Mouse (Mus musculus) CD4-positive, CD25-positive, alpha-beta regulatory T cell, adult 4 months (primary cell): ENCODE results near the gene Cyp1b1. TPM values are rescaled to one million over a fixed set of nuclear protein-coding genes. Genes with fewer than 3 reads are reported as not detected.

ENCODE experiments used
- ATAC-seq: one replicate; pipeline ENCODE4 v1.8.0; 2017
- polyA plus RNA-seq, 2 experiments: library from polyadenylated mRNA; unstranded; fragments of 100-300 nt; shearing (Covaris generic); gene quantifications; one replicate each; pipeline ENCODE4 v1.2.1; 2017

Cyp1b1 gene
- polyA plus RNA-seq, 2 experiments from 2014 or later = not detected

DNA sequence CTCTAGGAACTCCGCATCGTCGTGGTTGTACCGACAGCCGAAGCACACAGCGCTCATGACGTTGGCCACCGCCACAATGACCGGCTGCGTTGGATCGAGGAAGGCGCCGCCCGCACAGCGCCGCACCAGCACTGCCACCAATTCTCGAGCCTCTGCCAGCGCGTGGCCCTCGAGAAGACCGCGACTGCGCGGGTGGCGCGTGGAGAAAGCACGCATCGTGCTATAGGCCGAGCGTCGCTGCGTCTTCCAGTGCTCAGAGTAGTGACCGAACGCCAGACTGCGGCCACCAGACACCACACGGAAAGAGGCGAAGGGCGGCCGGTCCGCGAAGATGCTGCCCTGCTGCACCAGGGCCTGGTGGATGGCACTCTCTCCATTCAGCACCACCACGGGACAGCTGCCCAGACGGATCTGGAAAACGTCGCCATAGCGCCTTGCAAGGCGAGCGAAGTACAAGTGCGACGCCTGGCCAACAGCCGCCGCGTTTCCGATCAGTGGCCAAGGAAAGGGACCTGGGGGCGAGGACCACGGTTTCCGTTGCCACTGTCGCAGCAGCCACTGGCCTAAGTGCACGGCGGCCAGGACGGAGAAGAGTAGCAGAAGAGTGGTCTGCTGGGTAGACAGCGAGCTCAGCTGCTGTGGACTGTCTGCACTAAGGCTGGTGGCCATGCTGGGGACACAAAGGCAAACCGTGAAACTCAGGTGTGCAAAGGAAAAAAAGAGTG, 1.1 kb downstream of the Cyp1b1 start:
- ATAC-seq = no peak

DNA sequence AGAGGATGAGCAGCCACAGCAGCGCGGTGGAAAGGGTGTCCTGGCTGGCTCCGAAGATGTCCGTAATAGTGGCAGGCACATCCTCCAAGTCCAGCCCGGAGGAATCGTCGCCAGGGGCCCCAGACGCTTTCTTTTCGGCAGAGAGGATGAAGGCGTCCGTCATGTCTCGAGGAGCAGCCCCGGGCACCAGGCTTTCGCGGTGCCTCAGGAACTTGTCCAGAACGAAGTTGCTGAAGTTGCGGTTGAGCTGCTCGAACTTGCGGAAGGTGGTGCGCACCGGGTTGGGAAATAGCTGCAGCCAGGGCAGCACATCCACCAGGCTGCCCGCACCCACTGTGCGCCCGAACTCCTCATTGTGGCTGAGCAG, 1.6 kb downstream of the Cyp1b1 start:
- ATAC-seq = no peak

DNA sequence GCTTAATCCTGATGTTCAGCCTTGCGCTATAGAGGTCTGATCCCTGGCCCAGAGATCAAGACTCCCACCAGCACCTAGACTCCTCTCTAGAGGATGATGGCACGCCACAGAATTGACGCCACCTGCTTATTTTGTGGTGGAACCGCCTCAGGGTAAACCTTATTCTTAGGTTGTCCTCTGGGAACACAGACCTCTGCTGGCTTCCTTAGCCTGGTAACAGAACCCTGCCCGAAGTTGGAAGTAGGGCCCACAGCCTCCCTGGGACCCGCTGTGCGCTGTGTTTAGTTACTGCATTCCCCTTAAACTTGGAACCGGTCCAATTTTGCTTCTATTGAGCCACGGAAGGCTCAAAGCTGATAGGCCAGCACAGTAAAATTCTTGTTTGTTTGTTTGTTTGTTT, 2.3 kb downstream of the Cyp1b1 start:
- no peak for ATAC-seq

DNA sequence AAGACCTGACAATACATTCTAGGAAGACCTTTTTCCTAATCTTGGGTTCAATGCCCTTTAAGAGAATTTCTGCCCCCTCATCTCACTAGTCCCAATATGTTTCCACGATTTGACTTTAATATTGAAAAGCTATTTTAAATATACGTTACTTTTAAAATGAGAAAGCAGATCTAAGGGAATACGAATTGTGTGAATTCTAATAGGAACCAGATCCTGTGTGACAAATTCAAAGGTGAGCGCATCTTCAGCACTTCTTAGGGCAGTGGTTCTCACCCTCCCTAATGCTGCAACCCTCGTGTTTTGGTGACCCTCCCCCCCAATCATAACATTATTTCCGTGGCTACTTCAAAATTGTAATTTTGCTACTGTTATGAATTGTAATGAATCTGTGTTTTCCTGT, 2.9 kb downstream of the Cyp1b1 start:
- ATAC-seq = no peak

DNA sequence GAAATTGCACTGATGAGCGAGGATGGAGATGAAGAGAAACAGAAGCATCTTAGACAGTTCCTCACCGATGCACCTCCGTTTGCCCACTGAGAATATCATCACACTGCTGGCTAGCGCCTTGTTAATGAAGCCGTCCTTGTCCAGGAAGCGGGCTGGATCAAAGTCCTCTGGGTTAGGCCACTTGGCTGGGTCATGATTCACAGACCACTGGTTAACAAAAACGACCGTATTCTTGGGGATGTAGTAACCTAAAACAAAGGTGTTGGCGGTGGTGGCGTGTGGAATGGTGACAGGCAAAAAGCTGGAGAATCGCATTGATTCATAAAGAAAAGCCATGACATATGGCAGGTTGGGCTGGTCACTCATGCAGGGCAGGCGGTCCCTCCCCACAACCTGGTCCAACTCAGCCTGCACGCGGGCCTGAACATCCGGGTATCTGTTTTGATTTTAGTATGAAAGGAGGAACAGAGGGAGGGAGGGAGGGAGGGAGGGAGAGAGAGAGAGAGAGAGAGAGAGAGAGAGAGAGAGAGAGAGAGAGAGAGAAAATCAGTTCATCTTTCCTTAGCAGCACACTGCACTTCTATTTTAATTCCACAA, 4.5 kb downstream of the Cyp1b1 start:
- no peak for ATAC-seq

DNA sequence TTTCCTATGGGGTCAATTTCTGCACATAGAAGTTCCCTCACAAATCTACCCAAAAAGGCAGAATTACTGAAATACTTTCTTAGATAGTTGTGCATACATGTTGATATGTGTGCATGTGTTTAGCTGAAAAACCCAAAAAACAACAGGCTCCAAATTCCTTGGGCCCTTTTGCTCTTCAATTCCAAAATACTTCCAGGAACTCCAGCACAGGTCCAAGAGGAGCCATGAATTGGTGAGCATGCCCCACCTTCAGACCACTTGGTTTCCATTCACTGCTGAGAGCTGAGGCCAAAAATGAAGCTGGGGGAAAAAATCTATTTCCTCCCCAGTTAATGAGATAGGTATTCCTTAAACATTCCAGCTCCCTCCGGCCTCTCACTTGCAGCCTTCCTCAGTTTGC, 5.1 kb downstream of the Cyp1b1 start:
- ATAC-seq = no peak

DNA sequence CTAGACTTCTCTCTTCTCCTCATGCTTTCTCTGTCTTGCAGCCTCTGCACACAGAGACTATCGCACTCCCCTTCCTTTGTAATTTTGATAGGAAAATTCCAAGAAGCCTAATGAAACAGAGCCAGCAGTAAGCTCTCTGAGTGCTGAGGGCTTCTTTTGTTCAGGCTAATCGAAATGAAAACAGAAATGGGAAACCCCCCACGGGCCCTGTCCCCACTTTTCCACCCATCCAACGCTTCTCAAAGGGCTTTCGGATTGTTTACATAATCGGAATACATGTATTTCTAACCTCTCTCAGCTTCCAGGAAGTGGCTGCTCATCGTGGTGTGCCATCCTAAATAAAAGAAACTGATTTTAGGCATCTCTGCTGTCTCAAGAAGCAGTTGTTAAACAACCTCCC, 6.7 kb downstream of the Cyp1b1 start:
- no peak for ATAC-seq

DNA sequence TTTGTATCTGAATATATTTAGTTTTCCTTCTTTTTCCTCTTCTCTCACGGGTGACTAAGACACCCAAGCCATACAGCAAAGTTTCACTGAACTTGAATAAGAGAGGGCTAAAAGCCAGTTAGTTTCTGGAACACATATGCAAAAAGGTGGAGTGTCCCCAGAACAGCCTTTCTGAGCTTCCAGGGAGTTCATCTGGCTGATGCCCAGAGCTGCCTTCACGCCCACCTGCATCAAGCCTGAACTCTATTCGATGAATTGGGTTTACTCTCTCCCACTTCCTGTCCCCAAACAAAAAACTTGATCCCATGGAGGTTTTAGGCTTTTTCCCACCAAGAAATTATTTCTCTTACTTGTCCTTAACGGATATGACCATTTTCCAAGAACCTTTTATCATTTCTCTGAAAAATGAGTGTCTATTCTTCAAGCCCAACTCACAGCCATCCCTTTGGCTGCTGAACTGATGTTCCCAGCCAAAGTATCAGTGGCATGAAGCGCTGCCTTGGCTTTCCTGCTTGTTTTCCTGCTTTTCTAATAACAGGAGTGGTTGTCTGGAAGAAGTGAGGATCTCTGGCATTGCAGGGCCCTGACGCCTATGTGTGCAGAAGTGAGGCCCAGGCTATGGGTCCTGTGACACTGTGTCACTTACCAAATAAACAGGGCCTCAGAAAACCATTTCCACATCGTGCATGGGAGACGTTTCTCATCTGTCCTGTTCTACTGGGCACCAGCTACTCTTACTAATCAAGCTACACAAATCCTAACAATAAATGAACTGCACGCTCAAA, 9.0 kb downstream of the Cyp1b1 start:
- ATAC-seq = no peak

DNA sequence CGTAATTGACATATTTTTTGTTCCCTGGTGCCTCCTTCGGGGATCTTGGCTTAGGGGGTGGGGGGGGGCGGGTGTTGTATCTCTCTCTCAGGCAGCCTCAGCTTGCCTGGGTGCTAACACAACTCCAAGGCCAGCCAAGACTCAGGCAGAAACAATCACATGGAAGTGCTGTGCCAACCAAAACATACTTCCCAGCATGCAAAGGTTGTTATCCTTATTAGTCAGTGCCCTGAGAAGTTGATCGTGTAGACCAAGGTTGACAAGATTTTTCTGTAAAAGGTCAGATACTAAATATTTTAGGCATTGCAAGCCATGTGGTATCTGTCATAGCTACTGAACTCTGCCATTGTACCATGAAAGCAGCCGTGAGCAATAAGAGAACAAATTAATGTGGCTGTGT, 14.0 kb downstream of the Cyp1b1 start:
- ATAC-seq = no peak

DNA sequence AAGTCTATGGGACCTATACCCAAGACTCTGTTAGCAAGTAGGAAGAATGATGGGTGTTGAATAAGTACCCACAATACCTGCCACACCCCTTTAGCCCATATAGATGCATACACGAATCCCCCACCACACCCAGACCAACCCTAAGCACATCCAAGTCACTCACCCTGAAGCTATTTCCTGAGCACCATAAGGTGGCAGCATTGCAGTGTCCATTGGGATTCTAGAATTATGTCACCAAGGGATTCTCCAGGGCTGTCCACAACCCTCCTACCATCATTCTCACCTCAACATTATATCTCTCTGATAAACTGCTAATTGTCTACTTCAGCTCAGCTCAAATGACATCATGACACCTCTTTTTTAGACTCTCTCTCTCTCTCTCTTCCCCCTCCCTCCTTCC, 15.7 kb downstream of the Cyp1b1 start:
- no peak for ATAC-seq

DNA sequence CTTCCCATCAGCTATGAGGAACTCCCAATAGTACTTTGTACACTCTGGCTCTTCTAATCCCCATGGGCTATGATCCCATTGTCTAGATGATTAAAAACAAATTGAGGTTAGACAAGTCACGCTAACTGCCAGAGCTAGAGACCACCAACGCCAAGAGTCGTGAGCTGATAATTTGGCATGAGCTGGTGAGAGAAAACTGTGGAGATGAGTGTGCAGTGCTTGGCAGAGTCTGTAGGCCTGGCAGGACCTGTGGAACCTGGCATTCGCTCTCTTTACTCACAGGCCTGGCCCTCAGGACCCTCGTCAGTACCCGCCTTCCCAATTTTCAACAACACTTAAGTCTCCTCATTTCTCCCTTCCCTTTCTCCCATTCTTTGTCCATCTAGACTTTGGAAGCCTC, 19.3 kb downstream of the Cyp1b1 start:
- ATAC-seq = no peak

DNA sequence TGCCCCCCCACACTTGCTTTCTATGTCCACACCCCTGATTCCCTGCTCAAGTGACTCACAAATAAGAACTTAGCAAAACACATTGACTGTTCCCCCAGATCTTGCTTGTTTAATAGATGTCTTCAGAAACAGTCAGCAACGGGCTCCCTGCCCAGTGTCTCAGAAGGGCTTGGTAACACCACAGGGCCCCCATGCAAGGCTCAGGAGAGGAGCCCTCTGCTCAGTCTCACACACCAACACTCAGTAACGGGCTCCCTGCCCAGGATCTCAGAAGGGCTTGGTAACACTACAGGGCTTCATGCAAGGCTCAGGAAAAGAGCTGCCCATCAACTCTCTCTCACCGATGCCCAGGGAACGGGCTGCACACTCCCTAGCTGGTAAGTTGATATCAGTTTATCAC, 19.8 kb downstream of the Cyp1b1 start:
- ATAC-seq = no peak

DNA sequence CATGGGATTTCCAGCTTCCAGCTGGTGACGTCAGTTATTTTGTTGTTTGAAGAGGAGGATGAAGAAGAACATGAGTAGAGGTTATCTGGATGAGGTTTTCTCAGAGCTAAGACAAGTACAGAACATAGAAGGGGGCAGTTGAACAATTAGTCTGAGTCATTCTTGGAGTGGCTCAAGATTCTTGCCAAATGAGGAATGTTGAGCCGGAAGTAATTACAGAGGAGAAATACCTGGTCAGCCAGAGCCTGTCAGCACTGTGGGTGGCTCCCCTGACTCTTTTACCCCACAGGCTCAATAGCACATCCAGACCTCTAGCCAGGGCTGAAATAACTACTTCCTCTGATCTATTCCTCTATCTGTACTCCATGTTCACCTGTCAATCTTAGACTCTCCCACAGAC, 44.0 kb downstream of the Cyp1b1 start:
- ATAC-seq = no peak

DNA sequence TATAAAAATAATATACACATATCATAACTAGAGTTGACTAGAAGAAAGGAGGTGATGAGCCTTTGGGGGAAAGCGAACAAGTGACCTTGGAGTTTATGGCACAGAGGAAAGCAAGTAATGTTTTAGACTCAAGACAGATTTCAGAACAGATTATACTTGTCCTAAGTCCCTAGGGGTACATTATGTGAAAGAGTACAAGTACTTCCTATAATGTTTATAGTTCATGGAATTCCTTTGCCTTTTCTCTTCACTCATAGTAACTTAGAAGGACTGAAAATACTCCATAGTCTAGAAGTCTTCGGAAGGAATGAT, 50.8 kb downstream of the Cyp1b1 start:
- no peak for ATAC-seq

DNA sequence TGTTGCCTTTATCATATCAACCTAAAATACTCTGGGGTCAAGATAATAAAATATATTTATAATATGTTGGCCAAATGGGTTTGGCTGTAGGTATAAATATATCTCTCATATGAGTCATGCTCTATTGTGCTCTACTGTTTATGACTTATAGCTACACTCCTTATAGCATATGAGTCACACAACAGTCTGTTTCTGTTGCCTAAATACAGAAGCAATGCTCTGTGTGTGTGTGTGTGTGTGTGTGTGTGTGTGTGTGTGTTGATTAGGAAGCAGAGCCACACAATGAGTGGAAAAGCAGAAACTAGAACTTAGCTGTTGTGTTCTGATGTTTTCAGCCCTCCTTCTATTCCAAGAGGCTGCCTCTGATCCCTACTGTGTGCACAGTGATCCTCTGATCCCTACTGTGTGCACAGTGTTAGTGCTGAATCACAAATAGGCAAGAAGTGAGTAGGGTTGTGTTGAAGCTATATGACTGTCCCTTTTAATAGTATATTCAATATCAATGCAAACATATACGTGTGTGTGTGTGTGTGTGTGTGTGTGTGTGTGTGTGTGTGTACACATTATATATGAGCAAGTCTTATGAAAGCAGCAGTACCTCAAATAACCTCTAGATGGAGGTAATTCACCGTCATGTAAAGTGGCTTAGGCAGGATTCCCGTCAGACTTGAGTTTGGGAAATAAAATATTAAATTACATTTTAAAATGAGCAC, 51.3 kb downstream of the Cyp1b1 start:
- no peak for ATAC-seq

DNA sequence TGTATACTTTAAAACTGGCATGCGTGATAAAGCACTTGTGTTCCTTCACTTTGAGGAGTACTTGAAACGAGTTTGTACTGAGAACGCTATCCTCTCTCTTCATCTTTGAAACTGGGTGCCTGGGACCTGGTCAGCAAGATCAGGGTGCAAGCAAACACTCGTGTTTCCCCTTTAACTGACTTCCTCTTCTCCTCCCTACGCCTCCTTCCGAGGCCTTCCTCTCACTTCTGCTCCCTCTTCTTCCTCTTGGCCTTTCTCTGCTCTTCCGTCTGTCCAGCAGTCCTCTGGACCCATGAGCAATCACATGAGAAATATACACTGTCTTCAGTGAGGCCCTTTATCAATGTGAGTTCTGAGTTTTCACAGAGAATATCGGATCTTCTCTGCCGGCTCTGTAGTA, 53.0 kb downstream of the Cyp1b1 start:
- no peak for ATAC-seq

DNA sequence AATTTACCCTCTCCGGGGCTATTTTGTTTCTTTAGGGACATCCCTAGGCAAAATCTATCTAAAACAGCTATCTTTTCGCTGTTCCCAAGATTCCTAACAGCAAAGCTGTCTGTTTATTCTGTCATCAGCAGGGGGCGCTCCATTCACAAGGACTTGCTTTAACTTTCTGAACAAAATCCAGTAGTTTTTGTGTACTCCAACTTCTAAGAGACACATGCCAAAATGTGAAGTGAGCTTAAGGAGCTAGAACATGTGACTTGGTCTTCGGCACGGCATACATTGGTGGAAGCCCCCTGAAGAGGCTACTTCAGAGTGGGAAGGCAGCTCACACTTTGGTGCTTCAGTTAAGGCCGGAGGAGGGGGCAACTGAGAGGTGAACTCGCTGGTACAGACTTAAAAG, 53.5 kb downstream of the Cyp1b1 start:
- no peak for ATAC-seq

DNA sequence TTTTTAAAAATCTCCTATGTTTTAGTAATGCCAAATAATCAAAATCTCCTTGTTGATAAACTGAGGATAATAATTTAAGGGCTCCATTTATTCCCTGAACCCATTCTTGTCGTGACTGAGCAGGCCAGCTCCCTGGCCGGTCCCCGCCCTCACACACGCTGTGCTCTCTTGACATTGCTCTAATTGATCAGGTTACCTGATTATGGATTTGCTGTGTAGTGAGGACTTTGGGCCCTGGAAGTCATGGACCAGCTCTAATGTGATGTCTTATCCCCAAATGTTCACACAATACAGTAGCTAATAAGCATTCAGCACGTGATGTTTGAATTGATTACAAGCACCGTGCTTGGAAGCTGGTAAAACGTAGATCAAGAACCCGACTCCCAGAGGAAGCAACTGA, 56.0 kb downstream of the Cyp1b1 start:
- no peak for ATAC-seq

DNA sequence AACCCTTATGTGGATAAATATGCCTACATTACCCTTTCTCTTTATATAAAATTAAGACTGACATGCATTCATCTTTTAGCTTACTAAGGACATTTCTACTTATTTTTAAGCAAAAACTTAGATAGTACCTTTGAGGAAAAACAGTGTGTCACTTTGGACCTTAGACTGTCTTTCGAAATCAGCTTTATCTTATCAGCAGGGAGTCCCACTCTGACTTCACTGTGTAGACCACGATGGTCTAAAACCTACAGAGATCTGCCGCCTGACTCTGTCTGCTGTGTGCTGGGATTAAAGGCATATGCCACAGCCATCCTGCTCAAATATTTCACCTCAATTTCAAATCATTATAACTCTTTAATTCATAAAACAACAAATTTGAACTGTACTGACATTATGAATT, 56.4 kb downstream of the Cyp1b1 start:
- no peak for ATAC-seq

DNA sequence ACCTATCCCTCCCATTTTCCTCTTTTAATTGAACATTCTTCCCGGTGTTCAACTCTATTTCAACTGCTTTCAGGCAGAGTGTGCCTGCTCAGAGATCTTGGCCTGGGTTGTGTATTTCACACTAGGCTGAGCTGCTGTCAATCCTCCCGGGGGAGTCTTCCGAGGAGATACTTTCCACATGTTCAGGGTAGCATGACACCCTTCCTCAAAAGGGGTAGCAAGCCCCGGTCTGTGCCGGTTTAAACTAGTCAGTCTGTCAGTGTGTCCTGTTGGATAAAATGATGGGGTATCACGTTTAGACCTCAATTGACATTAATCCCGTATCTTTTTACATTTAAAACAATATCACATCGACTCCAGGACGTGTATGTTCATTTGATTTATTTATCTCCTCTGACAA, 57.1 kb downstream of the Cyp1b1 start:
- no peak for ATAC-seq

DNA sequence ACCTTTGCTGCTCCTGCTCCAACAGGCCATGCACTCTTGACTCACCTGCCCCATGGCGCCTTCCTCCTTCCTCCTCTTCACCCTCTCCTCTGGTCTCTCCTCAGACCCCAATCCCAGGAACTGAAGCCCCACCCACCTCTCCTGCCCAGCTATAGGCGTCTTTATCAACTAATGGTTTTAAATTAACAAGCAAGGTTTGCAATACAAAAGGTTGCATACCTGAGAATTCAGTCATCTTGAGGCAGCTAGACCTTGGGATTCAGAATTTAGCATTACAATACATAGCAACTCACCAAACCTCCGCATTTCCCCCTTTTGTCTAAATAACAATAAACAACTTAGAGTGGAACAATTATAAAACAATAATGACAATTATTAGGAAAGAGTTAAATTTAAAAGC, 60.7 kb downstream of the Cyp1b1 start:
- ATAC-seq = no peak

DNA sequence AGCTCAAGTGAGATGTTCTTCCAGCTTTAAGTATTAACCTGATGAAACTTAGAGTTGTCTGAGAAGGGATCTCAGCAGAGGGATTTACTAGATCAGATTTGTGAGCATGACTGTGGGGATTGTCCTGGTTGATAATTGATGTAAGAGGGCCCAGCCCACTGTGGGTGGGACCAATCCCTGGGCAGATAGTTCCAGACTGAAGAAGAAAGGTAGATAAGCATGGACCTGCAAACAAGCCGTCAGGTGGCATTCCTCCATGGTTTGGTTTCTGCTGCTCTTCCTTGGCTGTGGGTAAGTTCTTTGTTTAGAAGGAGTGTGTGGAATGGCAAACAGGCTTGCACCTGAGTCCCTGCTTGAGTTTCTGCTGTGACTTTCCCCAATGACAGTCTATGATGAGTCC, 61.7 kb downstream of the Cyp1b1 start:
- no peak for ATAC-seq
